Mouse (Mus musculus) ES-Bruce4 (cell line): ENCODE data around the gene Rbfox3.

Experiments used
- CTCF ChIP-seq: IDR thresholded peaks from one replicate; pipeline ENCODE4 v1.8.1; 2011; ENCODE audit warnings: low read depth, low read length
- EP300 ChIP-seq: IDR thresholded peaks from 2 replicates; pipeline ENCODE4 v1.6.1; 2011; ENCODE audit warnings: low read depth, low read length; ENCODE audit not compliant: insufficient read depth
- POLR2A ChIP-seq: IDR thresholded peaks from one replicate; pipeline ENCODE4 v1.8.1; 2011; ENCODE audit warnings: low read length; ENCODE audit not compliant: insufficient read depth

GRCm38 (mm10) chr11:118690262-118690661 is 221.1 kb downstream of the Rbfox3 start:
- TF ChIP-seq EP300 (no peak), CTCF (no peak), POLR2A (no peak)
